Mouse (Mus musculus) limb, embryonic 12.5 days (tissue): ENCODE data around the gene Homer3. TPM values are rescaled to one million over a fixed set of nuclear protein-coding genes. Genes with fewer than 3 reads are reported as not detected.

ENCODE experiments used
- ATAC-seq: fragments of 200-750 bp; cut with Nextera tagmentation; 2 replicates; pipeline ENCODE4 v1.8.0; 2017; ENCODE audit warnings: low read depth, moderate TSS enrichment; ENCODE audit not compliant: insufficient number of reproducible peaks, insufficient read depth, low FRiP score, low TSS enrichment
- H3K27ac ChIP-seq: fragments of 300-500 bp; sonication (generic); 2 replicates; pipeline ENCODE4 v1.5.1; 2016; ENCODE audit warnings: mild to moderate bottlenecking, moderate library complexity
- H3K27me3 ChIP-seq: fragments of 300-500 bp; sonication (generic); 2 replicates; pipeline ENCODE4 v1.6.1; 2016; ENCODE audit warnings: mild to moderate bottlenecking, moderate library complexity
- H3K36me3 ChIP-seq: fragments of 300-500 bp; sonication (generic); 2 replicates; pipeline ENCODE4 v1.6.1; 2016; ENCODE audit warnings: mild to moderate bottlenecking, moderate library complexity
- H3K4me1 ChIP-seq: fragments of 300-500 bp; sonication (generic); replicated peaks from 2 replicates; pipeline ENCODE4 v1.6.1; 2016
- H3K4me2 ChIP-seq: fragments of 300-500 bp; sonication (generic); 2 replicates; pipeline ENCODE4 v1.6.1; 2016; ENCODE audit warnings: mild to moderate bottlenecking, moderate library complexity
- H3K4me3 ChIP-seq: fragments of 300-500 bp; sonication (generic); replicated peaks from 2 replicates; pipeline ENCODE4 v1.5.1; 2016; ENCODE audit warnings: mild to moderate bottlenecking
- H3K9ac ChIP-seq: fragments of 300-500 bp; sonication (generic); replicated peaks from 2 replicates; pipeline ENCODE4 v1.6.1; 2016; ENCODE audit warnings: mild to moderate bottlenecking, moderate library complexity
- H3K9me3 ChIP-seq: fragments of 300-500 bp; sonication (generic); 2 replicates; pipeline ENCODE4 v1.6.1; 2016; ENCODE audit warnings: mild to moderate bottlenecking, moderate library complexity
- WGBS: fragments of 180-500 bp; shearing (Covaris S2); methylation state at CpG from one replicate; pipeline ENCODE4 v1.1.7; 2016; 5-methylcytosine and 5-hydroxymethylcytosine counted together
- polyA plus RNA-seq: library from polyadenylated mRNA; unstranded; fragments of >200 nt; fragmentation: Nextera tagmentation; extraction: Ambion mirVana; gene quantifications from 2 replicates; pipeline ENCODE4 v1.2.1, GENCODE M21; 2016

The Homer3 gene
- polyA plus RNA-seq, 1 experiment from 2014 or later, result 88.9 TPM

DNA sequence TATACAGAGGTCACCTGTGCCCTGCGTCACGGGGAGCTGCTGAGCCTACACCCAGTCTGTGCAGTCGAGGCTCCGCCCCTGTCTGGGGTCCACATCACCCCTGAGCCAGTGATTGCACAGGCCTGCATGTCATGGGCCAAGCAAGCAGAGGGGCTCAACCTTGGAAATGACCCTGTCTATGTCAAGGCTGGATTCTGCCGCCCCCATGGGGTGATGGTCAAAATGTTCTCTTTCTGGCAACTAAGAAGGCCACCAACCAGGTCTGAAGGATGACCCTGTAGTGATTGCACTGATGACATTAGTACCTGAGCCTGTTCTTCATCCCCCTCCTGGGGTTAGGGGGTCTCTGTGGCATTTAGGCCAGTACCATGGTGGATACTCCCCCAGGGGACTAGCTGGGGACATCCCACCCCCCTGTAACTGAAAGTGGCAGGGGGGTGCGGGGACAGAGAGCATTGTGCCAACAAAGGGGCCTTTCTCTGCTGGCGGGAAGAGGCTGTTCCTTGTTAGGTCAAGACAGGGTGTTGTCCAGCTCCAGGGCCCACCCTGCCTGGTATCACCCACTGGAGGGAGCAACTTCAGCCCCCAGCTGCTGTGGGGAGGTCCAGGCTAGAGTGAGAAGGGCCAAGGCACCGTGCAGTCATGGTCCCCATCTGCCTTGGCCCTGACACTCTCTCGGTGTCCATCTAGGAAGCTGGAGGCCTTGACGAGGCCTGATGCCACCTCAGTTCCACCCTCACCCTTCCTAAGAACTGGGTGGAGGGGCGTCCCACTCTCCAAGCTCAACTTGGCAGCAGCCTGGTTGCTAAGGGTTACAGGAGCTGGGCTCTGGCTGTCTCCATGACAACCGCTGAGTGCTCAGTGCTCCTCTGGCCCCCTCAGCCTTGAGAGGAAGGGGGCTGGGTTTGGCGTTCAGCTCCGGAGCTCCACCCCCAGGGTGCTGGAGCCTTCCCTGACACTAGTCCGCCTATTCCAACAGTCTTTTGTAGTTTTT, 34.2 kb downstream of the Homer3 start:
- peak overlapping the region; percentile 84 for H3K27ac ChIP-seq

DNA sequence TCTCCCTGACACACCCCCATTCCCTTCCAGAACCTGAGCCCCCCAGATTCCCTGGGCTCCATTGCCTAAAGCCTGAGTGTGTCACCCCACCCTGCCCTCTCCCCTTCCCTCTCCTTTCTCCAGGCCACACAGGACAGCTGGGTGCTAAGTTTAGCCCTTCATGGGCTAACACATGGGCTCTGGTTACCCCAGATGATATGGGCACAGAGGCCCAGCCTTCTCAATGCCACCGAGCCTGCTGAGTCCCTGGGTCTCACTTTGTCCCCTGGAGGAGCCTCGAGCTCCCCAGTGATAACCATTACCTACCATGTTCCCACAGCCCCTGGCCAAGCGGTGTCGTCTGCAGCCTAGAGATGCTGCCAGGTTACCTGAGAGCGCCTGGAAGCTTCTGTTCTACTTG, 35.2 kb downstream of the Homer3 start:
- no peak for ATAC-seq
- H3K9ac ChIP-seq, result no peak overlapping the region

More for the DNA sequence above, 34.2 kb downstream of the Homer3 start:
- no peaks in the 10 kb centered on the region for H3K27me3 ChIP-seq
- peaks cover 25% of the 10 kb centered on the region for H3K36me3 ChIP-seq
- no peaks in the 10 kb centered on the region for H3K9me3 ChIP-seq
- peak overlapping the region; percentile 72 for H3K9ac ChIP-seq
- ATAC-seq, result peak; percentile 72
- peak overlapping the region; percentile 63 for H3K4me3 ChIP-seq
- H3K4me2 ChIP-seq, result peak overlapping the region; percentile 80
- 13% methylated on average over 15 of the region's 15 CpGs for WGBS
- peaks cover 32% of the 10 kb centered on the region for H3K4me1 ChIP-seq

DNA sequence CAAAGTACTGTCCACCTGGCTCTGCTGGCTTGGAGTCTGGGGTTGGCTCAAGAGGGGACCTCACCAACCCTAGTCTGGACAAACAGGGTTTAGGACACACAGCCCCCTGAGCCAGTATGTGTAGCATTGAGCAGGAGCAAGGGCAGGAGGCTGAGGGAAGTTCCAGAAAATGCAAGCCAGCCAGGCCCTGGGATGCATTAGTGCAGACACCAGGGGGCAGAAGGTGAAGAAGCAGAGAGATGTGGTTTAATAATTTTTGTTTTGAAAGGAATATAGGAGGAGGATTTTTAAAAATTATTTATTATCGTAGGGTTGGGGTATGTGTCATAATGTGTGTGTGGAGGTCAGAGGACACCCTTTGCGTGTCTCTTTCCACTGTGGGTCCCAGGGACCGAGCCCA, 41.1 kb downstream of the Homer3 start:
- no peak for ATAC-seq
- 88% methylated on average over 3 of the region's 3 CpGs for WGBS
- peaks cover 30% of the 10 kb centered on the region for H3K36me3 ChIP-seq
- H3K4me3 ChIP-seq, result no peak overlapping the region
- H3K9ac ChIP-seq, result no peak overlapping the region
- no peaks in the 10 kb centered on the region for H3K27me3 ChIP-seq
- no peak overlapping the region for H3K27ac ChIP-seq
- H3K9me3 ChIP-seq, result no peaks in the 10 kb centered on the region
- no peaks in the 10 kb centered on the region for H3K4me1 ChIP-seq
- H3K4me2 ChIP-seq, result no peak overlapping the region

More for the DNA sequence above, 35.2 kb downstream of the Homer3 start:
- Histone ChIP-seq H3K36me3 (peaks cover 14% of the 10 kb centered on the region), H3K27me3 (no peaks in the 10 kb centered on the region), H3K4me1 (peaks cover 32% of the 10 kb centered on the region), H3K27ac (peak overlapping the region; percentile 41; the same call in 1 of the 2 replicates), H3K9me3 (no peaks in the 10 kb centered on the region), H3K4me3 (no peak overlapping the region), H3K4me2 (peak overlapping the region; percentile 80)
- WGBS, result 82% methylated on average over 5 of the region's 5 CpGs

DNA sequence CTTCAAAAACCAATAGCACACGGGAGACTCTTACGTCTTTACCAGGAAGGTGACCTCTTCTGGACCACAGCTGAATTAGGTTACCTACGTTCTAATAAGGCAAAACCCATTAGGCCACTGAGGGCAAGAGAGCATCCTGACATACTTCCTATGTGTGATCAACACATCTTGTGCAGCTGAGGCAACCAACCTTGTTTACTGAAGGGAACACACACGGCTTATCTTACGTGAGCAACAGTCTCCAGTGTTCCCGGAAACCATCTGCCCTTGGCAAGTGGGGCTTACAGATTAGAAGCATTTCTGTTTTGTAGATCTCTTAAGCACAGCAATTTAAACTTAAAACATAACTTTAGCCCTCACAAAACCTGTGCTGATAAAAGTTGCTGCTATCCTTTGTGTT, 44.9 kb downstream of the Homer3 start:
- Histone ChIP-seq H3K9ac (no peak overlapping the region), H3K9me3 (no peaks in the 10 kb centered on the region), H3K4me3 (no peak overlapping the region), H3K27me3 (peaks cover 24% of the 10 kb centered on the region), H3K4me2 (no peak overlapping the region), H3K4me1 (peaks cover 31% of the 10 kb centered on the region), H3K27ac (no peak overlapping the region), H3K36me3 (peaks cover 50% of the 10 kb centered on the region)
- no peak for ATAC-seq
- WGBS, result 97% methylated on average over 6 of the region's 6 CpGs

DNA sequence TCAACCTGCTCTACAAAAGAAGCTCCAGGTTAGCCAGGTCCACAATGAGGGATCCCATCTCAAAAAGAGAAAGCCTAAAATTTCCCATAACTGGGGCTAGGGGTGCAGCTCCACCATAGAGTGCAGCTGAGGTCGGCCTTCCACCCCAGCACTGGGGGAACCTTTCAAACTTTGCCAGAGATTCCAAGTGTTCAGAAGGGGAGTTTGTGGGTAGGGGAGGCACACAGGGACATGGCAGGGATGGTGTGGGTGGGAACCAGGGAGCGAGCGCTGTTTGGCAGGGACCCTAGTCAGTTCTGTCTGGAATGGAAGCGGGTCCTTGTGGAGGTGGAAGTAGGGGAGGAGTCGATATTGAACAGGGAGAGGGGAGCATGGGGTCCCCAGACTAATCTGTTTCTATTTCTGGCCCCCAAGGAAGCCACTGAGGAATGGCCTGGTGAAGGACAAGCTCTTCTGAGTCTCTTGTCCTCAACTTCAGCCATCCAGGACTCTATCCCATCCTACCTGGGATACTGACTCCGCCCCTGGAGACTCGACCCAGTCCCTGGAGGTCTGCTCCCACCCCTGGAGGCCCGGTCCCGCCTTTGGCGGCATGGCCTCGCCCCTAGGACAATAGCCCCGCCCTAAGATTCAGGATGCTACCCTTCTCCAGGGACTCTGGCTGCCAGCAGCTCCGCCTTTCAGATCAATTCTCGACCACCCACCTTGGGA, 46.7 kb downstream of the Homer3 start, which contains the start of gene Gdf1:
Gene Gdf1, plus strand, starts transcription at position 694 of the 711 bp plus-strand sequence.
- H3K27ac ChIP-seq, result 0 out of 2 replicates have a peak within 1 kb of the TSS, but pooled peaks have one; percentile 41
- no peak for ATAC-seq
- H3K9ac ChIP-seq, result peak within 1 kb of the TSS; percentile 50; the same call in 1 of the 2 replicates

DNA sequence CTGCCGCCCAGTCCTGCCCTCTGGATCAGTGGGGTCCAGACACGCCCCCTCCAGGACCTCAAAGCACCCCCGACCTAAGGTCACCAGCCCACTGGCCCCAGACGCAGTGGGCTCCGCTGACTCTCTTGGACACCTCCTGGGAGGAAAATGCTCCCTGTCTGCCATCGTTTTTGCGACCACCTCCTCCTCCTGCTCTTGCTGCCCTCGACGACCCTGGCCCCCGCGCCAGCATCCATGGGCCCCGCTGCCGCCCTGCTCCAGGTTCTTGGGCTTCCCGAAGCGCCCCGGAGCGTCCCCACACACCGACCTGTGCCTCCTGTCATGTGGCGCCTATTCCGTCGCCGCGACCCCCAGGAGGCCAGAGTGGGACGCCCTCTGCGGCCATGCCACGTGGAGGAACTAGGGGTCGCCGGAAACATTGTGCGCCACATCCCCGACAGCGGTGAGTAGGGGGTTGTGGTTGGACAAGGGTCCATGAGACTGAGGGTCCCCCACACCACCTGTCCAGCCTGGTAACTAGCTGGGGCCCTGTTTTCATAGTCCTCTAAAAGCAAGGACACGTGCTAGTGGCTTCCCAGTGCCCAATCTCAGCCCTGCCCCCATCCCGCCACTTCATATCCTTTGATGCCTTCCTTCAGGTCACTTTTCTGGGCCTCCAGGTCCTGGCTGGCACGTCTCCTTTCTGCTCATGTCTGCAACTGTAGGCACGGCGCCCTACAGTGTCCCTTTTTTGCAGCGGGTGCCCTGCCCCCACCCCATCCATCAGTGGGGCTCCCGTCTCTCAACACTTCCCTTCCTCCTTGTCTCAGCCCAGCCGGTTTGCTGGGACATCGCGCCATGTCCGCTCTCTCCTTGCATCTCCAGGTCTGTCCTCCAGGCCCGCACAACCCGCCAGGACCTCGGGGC, 47.5 kb downstream of the Homer3 start:
- peaks cover 34% of the 10 kb centered on the region for H3K4me1 ChIP-seq
- H3K9me3 ChIP-seq, result no peaks in the 10 kb centered on the region
- H3K9ac ChIP-seq, result peak overlapping the region; percentile 50; the same call in 1 of the 2 replicates
- H3K4me2 ChIP-seq, result peak overlapping the region; percentile 52
- H3K27ac ChIP-seq, result 0 out of 2 replicates have a peak overlapping the region, but pooled peaks have one; percentile 41
- peaks cover 56% of the 10 kb centered on the region for H3K36me3 ChIP-seq
- H3K27me3 ChIP-seq, result peaks cover 24% of the 10 kb centered on the region
- WGBS, result 5% methylated on average over 45 of the region's 45 CpGs
- H3K4me3 ChIP-seq, result peak overlapping the region; percentile 23
- peak; percentile 30 for ATAC-seq

More for the DNA sequence above, 46.7 kb downstream of the Homer3 start, which contains the start of gene Gdf1:
- H3K9me3 ChIP-seq, result no peaks in the 10 kb centered on the region
- peaks cover 34% of the 10 kb centered on the region for H3K4me1 ChIP-seq
- peak within 1 kb of the TSS; percentile 52 for H3K4me2 ChIP-seq
- peaks cover 24% of the 10 kb centered on the region for H3K27me3 ChIP-seq
- H3K4me3 ChIP-seq, result peak within 1 kb of the TSS; percentile 23
- 29% methylated on average over 14 of the region's 14 CpGs for WGBS
- peaks cover 56% of the 10 kb centered on the region for H3K36me3 ChIP-seq

DNA sequence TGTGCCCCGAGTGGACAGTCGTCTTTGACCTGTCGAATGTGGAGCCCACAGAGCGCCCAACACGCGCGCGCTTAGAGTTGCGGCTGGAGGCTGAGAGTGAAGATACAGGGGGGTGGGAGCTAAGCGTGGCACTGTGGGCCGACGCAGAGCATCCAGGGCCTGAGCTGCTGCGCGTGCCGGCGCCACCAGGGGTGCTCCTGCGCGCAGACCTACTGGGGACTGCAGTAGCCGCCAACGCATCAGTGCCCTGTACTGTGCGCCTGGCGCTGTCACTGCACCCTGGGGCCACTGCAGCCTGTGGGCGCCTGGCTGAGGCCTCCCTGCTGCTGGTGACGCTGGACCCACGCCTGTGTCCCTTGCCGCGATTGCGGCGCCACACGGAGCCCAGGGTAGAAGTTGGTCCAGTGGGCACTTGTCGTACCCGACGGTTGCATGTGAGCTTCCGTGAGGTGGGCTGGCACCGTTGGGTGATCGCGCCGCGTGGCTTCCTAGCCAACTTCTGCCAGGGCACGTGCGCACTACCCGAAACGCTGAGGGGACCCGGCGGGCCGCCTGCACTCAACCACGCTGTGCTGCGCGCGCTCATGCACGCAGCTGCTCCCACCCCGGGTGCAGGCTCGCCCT, 48.2 kb downstream of the Homer3 start:
- Histone ChIP-seq H3K4me2 (peak overlapping the region; percentile 52), H3K27me3 (peaks cover 24% of the 10 kb centered on the region), H3K4me3 (peak overlapping the region; percentile 23), H3K9me3 (no peaks in the 10 kb centered on the region), H3K4me1 (peaks cover 34% of the 10 kb centered on the region), H3K27ac (0 out of 2 replicates have a peak overlapping the region, but pooled peaks have one; percentile 41), H3K9ac (peak overlapping the region; percentile 50; the same call in 1 of the 2 replicates), H3K36me3 (peaks cover 64% of the 10 kb centered on the region)
- peak; percentile 67 for ATAC-seq
- 31% methylated on average over 53 of the region's 53 CpGs for WGBS

DNA sequence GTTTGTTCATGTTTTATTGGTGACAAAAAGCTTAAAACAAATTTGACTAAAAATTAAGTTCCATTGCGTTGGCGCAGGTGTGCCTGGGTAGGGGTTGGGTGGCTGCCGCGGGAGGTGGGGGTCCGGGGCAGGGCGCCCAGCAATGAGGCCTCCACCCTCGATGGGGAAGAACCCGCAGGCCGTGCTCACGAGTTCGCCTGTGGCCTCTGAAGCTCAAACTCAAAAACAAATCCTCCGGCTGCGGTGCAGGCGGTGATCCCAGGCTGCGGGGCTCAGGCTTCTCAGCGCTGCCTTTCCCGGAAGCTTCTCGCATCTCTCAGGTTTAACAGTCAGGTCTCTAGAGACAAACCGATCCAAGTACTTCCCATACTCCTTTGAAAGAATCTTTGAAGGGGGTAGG, 48.9 kb downstream of the Homer3 start:
- 0 out of 2 replicates have a peak overlapping the region, but pooled peaks have one; percentile 23 for H3K4me3 ChIP-seq

DNA sequence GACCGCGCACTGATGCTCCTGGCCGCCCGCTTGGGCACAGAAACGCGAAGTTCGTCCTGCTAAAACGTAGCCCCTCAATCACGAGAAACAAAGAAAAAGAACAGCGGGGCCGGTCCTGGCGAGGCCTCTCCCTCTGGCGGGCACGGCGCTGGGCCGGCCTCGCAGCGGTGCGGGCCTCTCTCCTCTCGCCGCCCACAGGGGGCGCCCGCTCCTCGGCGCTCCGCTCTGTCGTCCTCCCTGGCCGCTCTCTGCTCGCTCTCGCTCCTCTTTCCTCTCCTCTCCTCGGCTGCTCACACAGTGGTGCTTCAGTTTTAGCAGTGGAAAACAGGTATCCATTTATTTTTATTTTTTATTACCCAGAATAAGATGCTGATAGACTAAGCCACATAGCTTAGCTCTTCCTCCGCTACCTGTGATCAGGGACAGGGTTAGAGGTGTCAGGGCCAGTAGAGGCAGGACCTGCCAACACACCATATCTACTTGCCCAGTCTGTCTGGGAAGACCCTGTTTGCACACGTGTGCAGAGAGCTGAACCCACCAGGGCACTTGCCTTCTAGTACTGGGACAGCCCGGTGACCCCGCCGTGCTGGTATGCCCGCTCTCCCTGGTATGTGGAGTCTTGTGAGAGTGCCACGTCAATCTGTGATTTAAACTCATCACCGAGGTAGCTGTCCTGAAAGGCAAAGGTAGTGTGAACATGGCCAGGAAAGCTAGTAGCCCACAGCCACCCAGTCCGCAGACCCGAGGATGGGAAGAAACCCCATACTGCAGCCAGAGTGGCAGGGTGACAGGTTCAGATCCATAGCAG, 49.6 kb downstream of the Homer3 start:
- H3K27ac ChIP-seq, result peak overlapping the region; percentile 64; the same call in 1 of the 2 replicates
- peaks cover 76% of the 10 kb centered on the region for H3K36me3 ChIP-seq
- H3K27me3 ChIP-seq, result peaks cover 24% of the 10 kb centered on the region
- WGBS, result 24% methylated on average over 41 of the region's 41 CpGs
- H3K4me3 ChIP-seq, result no peak overlapping the region
- no peaks in the 10 kb centered on the region for H3K9me3 ChIP-seq
- peak; percentile 62 for ATAC-seq
- H3K4me1 ChIP-seq, result peaks cover 34% of the 10 kb centered on the region
- H3K4me2 ChIP-seq, result no peak overlapping the region
- no peak overlapping the region for H3K9ac ChIP-seq

More for the DNA sequence above, 48.9 kb downstream of the Homer3 start:
- Histone ChIP-seq H3K27ac (no peak overlapping the region; the same call in 1 of the 2 replicates), H3K4me2 (no peak overlapping the region), H3K36me3 (peaks cover 70% of the 10 kb centered on the region), H3K9me3 (no peaks in the 10 kb centered on the region), H3K27me3 (peaks cover 24% of the 10 kb centered on the region), H3K4me1 (peaks cover 34% of the 10 kb centered on the region), H3K9ac (no peak overlapping the region)
- no peak for ATAC-seq
- 67% methylated on average over 19 of the region's 19 CpGs for WGBS
